Mouse (Mus musculus) T-cell, adult 2 months (primary cell): ENCODE measurements around the gene Txk.

Experiments
- DNase-seq: peaks from one replicate; pipeline ENCODE4 v3.0.0; 2022; ENCODE audit warnings: low spot score

Gene Txk

DNA sequence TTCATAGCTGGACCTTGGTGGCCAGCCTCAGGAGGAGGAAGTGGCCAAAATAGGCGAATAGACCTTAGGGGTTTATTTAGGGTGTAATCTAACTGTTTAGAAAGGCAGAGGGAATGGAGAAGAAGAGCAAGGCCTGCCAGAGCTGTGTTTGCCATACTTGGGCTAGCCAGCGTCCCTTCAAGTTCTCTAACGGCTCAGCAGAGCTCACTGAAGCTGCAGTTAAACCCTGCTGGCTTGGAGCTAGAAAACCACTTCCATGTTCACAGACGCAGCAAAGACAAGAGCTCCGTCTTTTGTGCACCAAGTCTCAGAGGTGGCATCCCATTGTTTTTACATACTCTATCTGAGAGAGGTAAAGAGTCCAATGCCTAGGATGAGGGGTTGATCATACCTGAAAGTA lies 2.4 kb downstream of the Txk start:
- DNase-seq, result no peak

DNA sequence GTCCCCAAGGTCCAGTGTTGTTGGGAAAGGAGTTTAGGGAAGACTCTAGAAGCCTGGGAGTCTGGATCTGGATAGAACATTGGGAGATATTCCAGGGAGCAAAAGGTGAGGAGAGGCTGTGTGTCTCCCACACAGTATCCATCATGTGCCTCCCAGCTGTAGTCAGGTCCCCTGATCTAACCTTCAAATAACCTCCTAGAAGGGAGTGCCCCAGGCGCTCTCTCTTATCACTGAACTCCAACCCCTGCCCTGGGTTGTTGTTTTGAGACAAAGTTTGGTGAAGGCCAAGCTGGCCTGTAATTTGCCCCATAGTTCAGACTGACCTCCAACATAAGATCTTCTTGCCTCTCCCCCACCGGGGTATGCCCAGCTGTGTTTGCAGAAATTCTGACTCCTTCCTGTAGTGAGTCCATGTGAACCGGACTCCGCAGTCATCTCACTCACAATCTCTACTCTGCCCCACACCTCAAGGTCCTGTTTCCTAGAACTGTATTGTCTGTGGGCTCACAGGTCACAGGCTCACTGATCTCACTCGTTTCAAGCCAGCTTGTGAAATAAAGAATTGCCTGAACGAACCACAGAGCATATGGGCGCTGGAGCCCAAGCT lies 3.8 kb downstream of the Txk start:
- no peak for DNase-seq

DNA sequence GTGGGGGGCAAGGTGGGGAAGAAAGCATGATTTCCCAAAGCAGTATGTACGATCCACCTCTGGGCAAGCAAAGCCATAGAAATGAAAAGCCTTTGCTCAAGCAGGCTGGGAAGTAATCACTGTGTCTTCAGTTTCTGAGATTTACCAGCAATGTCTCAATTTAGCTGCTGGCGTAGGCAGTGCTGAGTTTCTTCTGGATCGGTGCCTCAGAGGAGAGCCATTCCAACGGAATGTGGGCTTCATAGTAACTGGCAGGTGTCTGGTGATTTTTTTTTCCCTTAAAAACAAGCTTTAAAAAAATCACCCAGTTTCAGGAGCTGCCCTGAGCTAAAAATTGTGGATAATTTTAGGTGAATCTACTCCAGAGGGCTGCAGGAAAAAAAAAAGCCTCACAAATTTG lies 5.2 kb downstream of the Txk start:
- no peak for DNase-seq

DNA sequence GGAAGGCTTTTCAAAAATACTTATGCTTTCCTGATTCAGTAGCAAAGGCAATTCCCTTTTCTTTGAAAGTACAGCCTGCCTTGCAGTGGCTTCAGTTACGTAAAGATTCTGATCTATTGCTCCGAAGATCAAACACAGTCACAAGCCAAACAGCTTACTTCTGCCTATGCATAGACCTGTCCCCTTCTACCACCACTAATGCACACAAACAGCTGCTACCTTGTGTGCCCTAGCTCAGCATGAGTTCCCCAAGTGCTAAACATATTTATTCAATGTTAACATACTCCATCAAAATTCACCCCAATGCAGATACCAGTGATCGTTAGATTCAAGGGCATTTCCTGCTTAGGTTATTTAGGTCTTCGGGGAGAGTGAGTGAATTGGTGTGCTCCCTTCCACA lies 6.1 kb downstream of the Txk start:
- no peak for DNase-seq

DNA sequence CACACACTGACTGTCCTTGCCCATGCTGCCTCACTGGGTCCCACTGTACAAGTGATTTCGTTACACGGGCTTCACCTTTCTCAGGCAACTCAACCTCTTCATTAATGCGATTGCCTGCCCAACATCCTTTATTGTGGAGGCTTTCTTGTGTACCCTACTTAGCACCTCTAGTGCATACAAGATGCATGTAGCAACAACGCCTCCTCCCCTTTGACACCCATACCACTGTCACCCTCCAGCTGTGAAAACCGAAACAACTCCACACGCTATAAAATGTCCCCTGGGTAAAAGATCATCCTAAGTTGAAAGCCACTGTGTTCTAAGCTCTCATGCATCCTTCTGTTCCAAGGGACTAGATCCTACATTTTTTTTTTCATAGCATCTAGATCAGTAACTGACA lies 9.5 kb downstream of the Txk start:
- no peak for DNase-seq

DNA sequence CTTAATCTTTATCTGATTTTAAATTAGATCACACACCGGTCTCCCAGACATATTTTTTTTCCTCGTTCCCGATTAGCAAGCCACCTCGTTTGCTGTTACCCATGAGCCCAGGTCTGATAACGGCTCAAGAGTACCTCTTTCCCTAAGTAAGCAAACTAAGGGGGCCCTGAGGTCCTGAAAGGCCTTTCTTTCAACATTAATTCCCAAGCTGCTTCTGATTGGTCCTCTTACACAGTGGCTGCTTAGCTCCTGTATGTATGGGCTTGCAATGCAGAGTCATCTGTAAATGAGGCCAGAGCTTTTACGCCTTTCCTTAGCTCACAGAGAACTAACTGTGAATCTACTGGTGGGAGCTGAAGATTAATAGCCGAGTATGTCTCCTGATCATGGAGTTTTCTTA lies 15.7 kb downstream of the Txk start:
- DNase-seq, result no peak

DNA sequence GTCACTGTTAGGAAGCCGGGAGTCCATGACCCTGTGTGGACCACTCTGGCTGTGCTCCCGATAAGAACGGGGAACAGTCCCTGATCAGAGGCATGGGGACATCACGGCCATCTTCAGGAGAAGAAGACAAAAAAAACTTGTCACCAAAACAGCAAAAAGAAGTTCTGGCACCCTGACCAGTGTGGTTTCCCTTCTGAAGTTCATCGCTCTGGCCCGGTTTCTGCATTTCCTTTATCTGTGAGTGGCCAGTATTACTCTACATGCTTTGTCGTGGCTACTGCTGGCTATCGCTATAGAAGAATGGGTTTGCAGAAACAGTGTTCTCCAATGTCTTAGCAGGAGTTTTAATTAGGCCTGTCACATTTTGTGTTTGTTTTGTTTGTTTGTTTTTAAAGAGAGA lies 16.1 kb downstream of the Txk start:
- DNase-seq, result no peak

DNA sequence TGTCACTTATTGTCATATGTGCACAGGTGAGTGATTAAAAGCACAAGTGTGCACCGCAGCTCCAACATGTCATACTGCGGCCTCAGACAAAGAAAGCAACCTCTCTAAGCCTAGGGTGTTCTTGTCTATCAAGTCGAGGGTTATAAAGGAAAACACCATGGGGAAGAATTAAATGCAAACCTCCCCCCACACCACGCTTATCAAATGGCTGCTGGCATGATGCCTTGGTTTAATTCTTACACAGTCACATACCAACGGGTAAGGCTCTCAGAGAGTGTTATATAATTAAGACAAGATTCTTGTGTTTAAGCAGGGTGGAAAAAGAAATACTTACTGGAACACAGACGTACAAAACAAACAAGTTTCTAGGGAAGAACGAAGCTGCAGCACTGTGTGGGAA lies 16.8 kb downstream of the Txk start:
- no peak for DNase-seq

DNA sequence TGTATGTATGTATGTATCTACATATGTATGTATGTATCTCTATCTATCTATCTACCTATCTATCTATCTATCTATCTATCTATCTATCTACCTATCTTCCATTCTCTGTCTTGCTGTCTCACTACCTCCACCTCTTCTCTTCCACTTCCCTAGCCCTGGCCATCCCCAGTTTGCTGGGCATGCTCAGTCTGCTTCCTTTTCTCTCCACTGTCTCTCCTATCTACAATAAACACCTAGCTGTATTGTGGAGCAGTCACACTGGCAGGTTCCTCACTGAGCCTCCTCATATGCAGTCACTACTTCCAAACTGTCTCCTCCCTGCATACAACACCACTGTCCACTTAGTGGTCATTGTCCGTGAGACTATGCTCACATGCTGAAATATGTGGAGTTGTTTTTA lies 19.7 kb downstream of the Txk start:
- no peak for DNase-seq

DNA sequence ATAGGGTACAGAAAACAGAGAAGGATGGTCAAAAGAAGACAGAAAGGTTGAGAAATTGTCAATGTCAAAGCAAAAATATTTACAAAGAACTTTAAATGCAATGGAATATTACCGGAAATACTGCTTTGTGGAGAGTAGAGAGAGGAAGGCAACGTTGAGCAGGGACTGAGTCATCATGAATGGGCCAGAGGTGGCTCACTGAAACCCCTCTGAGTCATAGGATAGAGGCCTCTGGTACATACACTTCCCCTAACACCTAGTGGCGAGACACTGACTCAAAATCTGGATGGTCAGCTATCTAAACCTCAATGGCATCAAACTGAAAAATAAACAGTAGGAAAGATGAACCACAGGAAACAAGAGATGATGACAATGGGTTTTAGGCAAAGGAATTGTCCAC lies 27.2 kb downstream of the Txk start:
- DNase-seq, result no peak

DNA sequence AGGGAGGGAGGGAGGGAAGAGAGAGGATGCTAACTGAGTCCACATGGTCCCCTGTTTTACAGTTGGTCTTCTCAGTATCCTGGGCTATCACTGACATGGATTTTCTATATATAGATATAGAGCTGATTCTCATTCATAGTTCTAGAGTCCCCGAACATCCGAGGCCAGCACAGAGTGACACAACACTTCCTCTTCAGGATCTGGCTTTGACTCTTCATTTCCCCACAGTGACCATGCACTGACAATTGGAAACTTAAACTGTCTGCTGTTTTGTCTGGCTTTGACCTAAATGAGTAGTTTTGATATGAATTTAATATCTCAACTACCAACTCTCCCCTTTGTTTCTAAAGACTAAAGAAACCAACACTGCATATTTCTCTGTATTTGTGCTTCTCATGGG lies 29.1 kb downstream of the Txk start:
- DNase-seq, result no peak

DNA sequence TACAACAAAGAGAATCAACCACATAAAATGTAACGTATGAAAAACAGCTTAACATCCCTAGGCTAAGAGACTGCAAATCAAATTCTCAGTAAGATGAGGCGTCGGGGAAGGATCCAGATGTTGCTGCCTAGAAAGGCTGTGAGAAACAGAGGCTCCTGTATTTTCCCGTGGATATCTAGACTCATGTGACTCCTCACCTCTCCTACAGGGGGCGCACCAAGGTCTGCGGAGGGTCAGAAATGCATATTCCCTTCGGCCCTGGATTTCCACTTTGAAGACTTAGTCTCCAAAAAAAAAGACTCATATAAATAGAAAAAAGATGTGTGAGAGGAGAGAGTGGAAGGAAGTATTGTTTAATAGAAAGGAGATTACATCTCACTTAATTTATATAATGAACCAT lies 32.0 kb downstream of the Txk start:
- DNase-seq, result peak; percentile 26

DNA sequence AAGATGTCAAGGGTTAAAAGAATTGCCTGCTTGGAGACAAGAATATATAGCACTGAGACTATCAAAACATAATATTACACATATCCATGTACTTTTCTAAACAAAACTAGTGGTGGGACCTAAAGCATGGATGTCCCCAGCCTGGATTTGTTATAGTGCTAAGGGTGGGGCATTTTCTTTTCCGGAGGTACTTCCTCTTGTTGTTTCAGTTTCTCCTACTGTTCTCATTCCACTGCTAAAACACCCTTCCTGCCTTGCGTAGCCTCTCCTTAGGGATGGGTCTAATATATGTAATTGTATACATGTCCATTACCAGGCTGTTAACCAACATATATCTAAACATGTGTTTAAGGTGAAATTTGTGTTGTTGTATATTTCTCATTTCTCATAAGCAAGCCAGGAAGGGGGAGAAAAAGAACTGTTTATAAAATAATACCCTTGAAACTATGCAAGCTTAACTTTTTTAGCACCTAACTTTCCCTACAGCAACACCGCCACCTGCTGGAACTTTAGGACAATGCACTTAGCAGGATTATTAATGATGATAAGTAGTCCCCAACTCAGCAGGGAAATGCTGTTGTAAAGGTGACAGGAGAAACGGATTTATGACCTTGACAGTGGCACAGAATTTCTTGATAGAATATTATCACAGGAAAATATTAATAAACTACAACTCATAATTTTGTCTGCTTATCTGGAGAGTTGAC lies 41.9 kb downstream of the Txk start:
- peak; percentile 63 for DNase-seq

DNA sequence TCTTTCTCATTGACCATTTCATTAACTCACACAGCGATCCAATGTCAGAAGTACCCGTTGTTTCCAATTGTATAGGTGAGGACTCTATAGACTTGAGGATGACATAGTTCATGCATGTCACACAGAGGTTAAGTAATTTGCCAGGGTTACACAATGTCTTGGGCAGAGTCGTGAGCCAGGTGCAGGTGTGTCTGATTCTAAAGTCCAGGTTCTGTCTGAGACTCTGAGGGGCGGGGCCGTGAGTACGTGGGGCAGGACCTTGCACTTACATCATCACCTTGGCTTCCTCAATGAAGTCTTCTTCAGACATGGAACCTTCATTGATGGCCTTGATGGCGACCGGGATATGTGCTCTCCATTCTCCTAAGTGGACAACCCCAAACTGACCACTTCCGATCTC lies 42.6 kb downstream of the Txk start:
- no peak for DNase-seq

DNA sequence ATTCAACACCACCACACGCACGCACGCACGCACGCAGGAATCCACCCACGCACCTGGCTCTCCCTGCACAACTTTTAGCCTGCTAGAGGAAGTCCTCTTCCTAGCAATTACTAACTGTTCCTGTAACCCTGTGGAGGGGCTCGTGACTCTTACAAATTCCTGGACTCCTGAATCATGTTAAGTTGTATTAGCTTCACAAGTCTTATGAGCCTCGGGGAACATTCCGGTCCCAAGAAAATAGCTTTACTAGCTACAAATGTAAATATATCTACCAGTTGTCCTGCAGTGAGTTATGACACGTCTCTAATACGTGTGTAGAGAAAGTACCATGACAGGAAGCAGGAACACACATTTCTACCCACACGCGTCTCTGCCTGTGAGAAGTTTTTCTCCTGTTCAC lies 43.1 kb downstream of the Txk start:
- DNase-seq, result no peak

DNA sequence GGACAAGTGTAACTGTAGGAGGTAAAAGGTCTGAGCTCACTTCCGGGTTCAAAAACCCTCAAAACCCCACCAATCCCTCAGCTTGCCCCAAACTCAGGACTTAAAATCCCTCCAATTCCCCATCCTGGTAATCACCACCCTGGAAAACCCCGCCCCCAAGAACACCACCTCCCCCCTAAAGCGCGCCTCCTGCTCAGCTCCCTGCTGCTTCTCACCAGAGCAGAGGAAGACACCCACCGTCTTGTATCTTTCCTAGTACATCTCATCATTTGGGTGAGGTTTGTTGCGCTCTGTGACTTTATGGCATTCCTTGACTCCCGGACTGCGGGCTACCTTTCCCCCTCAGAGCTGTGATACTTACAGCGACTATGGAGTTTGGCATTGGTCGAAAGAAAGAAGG lies 45.9 kb downstream of the Txk start:
- no peak for DNase-seq

DNA sequence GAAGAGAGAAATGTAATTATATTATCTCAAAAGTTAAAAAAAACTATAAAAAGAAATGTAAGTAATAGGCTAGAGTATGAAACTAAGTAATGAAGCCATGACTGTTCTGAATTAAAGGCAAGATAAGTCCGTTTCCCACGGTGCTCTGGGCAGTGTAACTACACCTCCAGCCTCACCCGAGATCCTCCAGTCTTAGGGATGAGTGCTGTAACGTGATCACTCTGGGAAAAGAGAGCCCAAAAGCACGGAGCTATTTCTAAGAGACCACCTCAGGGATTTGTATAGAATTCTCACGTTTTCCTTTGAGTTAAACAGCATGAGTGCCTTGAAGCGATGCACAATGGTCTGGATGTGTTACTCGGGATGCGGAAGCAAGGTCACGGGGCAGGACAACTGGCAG lies 46.5 kb downstream of the Txk start:
- DNase-seq, result no peak

DNA sequence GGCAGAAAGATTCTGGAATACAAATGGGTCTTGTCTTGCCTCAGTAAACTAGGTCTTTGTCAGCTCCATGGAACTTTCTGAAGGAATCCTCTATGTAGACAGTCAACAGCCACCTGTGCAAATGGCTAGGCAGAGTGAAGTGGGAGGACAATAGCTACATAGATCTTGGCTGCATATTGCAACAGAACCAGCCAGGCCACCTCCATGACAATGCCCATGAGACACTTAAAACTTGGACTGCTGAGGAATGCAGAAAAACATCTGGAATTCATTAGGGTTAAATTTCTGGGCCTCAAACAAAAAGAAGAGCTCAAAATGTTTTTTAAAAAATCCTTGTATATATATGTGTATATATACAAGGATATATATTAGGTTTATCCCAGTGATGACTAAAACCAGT lies 50.4 kb downstream of the Txk start:
- no peak for DNase-seq

DNA sequence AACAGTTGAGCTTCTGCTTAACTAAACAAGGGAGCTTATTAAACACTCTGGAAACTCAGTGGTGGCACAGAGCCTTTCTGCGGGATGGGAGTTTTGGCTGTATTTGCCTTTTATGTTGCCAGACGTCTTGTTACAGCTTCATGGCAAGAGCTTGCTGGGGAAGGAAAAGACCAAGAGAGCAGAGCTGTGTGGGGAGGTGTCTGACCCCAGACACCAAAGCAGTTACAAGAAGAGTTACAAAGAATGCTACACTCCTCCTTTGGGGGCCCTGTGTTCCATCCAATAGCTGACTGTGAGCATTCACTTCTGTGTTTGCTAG lies 53.1 kb downstream of the Txk start:
- DNase-seq, result no peak

DNA sequence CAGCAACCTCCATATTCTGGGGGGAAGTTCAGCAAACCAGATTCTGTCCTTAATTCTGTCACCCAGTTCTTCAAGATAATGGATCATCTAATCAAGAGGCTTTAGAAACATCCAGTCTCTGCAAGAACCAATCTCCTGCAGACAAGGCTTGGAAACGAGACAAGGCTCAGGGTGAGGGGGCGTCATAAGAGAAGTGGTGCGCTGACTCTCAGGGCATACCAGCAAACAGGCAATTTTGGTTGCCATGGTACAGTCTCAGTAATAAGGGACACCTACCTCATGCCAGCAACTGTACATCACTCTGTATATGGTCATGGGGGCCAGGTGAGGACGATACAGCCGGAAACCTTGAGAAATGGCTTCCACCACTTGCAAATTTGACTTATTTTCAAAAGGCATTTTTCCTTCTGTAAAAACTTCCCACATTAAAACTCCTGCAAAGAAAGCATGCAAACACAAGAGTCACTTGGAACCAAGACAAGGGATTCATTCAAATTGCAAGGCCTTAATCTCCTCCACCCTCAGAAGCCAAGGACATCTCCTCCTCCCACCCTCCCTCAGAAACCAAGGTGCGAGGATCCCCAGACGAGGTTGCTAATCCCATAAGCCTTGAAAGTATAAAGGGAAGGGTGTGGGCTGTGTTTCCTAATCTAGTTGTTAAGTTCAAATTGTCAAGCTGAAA lies 53.6 kb downstream of the Txk start:
- DNase-seq, result no peak

DNA sequence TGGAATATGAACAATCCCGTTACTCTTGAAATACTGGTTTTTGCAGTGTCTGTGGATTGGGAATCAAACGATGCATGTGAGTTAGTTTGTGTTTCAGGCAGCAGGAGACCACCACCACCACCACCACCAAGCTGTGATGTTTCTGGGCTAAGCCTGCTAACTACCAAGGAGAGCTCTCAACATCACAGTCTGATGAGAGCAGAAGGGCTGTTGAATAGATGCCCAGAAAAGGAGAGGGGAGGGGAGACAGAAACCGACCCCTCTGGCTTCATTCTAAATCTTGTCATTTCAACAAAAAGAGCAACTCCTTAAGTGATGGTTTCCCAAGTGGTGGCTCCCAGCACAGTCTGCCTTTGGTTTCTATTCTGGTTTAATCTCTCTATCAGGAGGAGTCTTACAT lies 54.2 kb downstream of the Txk start:
- DNase-seq, result no peak

DNA sequence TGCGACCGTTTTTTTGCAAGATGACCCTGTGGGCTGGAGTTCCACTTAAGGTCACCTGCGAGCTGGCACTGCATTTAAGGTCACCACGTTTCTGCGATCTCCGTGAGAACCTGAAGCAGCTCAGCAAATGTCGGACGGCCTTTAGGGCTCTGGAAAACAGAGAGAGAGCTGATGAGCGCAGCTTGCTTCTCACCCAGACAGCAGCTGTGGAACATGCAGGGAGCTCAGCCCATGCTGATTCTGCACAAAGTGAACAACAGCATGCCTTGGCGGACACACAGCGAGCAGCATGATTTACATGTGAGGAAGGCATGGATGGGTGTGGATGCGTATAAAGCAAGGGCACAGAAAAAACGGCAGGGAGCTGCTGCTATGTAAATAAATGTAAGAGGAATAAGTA lies 56.1 kb downstream of the Txk start:
- no peak for DNase-seq

DNA sequence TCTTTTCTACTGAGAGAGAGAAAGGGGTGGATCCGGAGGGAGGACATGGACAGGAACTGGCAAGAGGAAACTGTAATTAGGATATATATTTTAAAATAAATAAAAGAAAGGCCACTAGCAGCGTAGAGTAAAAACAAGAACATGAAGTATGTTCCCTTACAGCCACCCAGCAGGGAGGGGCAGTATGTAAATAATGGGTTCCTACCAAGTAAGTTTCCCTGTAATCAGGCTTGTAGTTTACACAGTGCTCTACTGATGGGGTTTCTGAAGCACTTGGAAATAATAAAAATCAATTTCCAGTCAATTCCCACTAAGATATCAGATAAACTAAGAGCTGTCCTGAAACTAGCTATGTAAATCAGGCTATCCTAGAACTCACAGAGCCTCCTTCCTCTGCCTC lies 57.9 kb downstream of the Txk start:
- DNase-seq, result no peak

DNA sequence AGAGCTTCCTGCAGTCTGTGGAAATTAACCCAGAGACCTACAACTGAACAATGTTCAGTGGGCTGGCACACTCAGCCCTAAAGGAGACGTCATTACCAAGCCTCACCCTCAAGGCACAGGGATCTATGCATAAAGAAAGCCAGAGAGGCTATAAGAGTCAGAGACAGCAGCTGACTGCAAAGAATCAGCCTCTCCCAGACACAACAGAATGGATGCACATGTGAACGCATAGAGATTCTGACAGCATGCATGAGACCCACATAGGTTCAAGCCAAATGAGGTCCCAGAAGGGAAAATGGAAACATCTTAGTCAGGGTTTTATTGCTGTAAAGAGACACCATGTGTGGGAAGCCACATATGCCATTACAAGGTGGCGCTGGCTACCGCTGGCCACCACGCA lies 62.1 kb downstream of the Txk start:
- no peak for DNase-seq
